Mouse (Mus musculus): ENCODE measurements around the gene Fam177a. TPM values are rescaled to one million over a fixed set of nuclear protein-coding genes. Genes with fewer than 3 reads are reported as not detected.
A peak's percentile ranks its signal among the peaks of the same experiment; 100 is the strongest.
"Not testable (repeated sequence)": the region's sequence is repeated elsewhere in the genome, so short reads cannot be mapped to it uniquely, and the experiment has no call there.

Gene Fam177a
- 17.1 and 20.5 TPM in 2 replicates for polyA plus RNA-seq (2015; fragmentation: Nextera tagmentation; extraction: Ambion mirVana)

- H3K4me3 ChIP-seq (replicated peaks; ENCODE audit: low read depth, low read length); H3K9ac ChIP-seq (ENCODE audit: low read depth, low read length); H3K27ac ChIP-seq; H3K9me3 ChIP-seq (replicated peaks; ENCODE audit: low read length); H3K4me2 ChIP-seq (ENCODE audit: low read length); H3K4me1 ChIP-seq (replicated peaks; ENCODE audit: insufficient read depth, low read length); H3K36me3 ChIP-seq (ENCODE audit: insufficient read depth, low read length); DNase-seq (ENCODE audit: low spot score); H3K27me3 ChIP-seq (ENCODE audit: insufficient read depth, low read length): not testable (repeated sequence)
- WGBS = no CpG with 5 or more reads among the region's 40 CpGs
- ATAC-seq (replicated peaks; ENCODE audit: low FRiP score, low read depth) = peak; percentile 96
These were observed at the start of gene Fam177a for GRCm38 (mm10) chr12:55124242-55124641. Gene Fam177a (plus strand): TSS chr12:55124469.

- H3K9me3 ChIP-seq (replicated peaks; ENCODE audit: low read length) = no peaks in the 10 kb centered on the region
- no peak overlapping the region for H3K9ac ChIP-seq (ENCODE audit: low read depth, low read length)
- H3K27me3 ChIP-seq (ENCODE audit: insufficient read depth, low read length) = no peaks in the 10 kb centered on the region
- no peaks in the 10 kb centered on the region for H3K36me3 ChIP-seq (ENCODE audit: insufficient read depth, low read length)
- 98% methylated on average over 2 of the region's 2 CpGs for WGBS
- H3K4me1 ChIP-seq (replicated peaks; ENCODE audit: insufficient read depth, low read length) = no peaks in the 10 kb centered on the region
- TF ChIP-seq CTCF (IDR thresholded peaks at IDR 0.05; ENCODE audit: low read depth) = no peak
- DNase-seq (ENCODE audit: low spot score) (no peak), ATAC-seq (replicated peaks; ENCODE audit: low FRiP score, low read depth) (no peak)
- no peak overlapping the region for H3K27ac ChIP-seq
- no peak overlapping the region for H3K4me2 ChIP-seq (ENCODE audit: low read length)
- H3K4me3 ChIP-seq (replicated peaks; ENCODE audit: low read depth, low read length) = no peak overlapping the region
These were observed 49.0 kb upstream of the Fam177a start for GRCm38 (mm10) chr12:55075296-55075695.

GRCm38 (mm10) chr12:55078706-55079105, 45.6 kb upstream of the Fam177a start:
- H3K27me3 ChIP-seq (ENCODE audit: insufficient read depth, low read length); H3K9ac ChIP-seq (ENCODE audit: low read depth, low read length); ATAC-seq (replicated peaks; ENCODE audit: low FRiP score, low read depth); H3K27ac ChIP-seq; H3K9me3 ChIP-seq (replicated peaks; ENCODE audit: low read length); H3K4me2 ChIP-seq (ENCODE audit: low read length); H3K36me3 ChIP-seq (ENCODE audit: insufficient read depth, low read length); H3K4me1 ChIP-seq (replicated peaks; ENCODE audit: insufficient read depth, low read length); H3K4me3 ChIP-seq (replicated peaks; ENCODE audit: low read depth, low read length): not testable (repeated sequence)
- peak; percentile 51 for TF ChIP-seq CTCF (IDR thresholded peaks at IDR 0.05; ENCODE audit: low read depth)
- peak; percentile 47 for DNase-seq (ENCODE audit: low spot score)
- WGBS = 34% methylated on average over 2 of the region's 2 CpGs

- not testable (repeated sequence) for H3K9me3 ChIP-seq (replicated peaks; ENCODE audit: low read length); H3K27me3 ChIP-seq (ENCODE audit: insufficient read depth, low read length); H3K4me1 ChIP-seq (replicated peaks; ENCODE audit: insufficient read depth, low read length); H3K36me3 ChIP-seq (ENCODE audit: insufficient read depth, low read length)
- peak within 1 kb of the TSS; percentile 55 for H3K4me3 ChIP-seq (replicated peaks; ENCODE audit: low read depth, low read length)
- DNase-seq (ENCODE audit: low spot score) (peak; percentile 96), ATAC-seq (replicated peaks; ENCODE audit: low FRiP score, low read depth) (peak; percentile 98)
- peak within 1 kb of the TSS; percentile 89 for H3K27ac ChIP-seq
- WGBS = under 1% methylated on average over 58 of the region's 60 CpGs
- peak within 1 kb of the TSS; percentile 57 for H3K4me2 ChIP-seq (ENCODE audit: low read length)
- peak within 1 kb of the TSS; percentile 77 for H3K9ac ChIP-seq (ENCODE audit: low read depth, low read length)
These were observed 44.3 kb upstream of the Fam177a start, which contains the start of the genes 2700097O09Rik and Srp54a for GRCm38 (mm10) chr12:55079726-55080600. Gene 2700097O09Rik (minus strand): TSS chr12:55080110. Gene Srp54a (plus strand): TSS chr12:55080262.

GRCm38 (mm10) chr12:55080601-55080942, 43.7 kb upstream of the Fam177a start:
- H3K27me3 ChIP-seq (ENCODE audit: insufficient read depth, low read length); H3K4me1 ChIP-seq (replicated peaks; ENCODE audit: insufficient read depth, low read length); H3K36me3 ChIP-seq (ENCODE audit: insufficient read depth, low read length); H3K9me3 ChIP-seq (replicated peaks; ENCODE audit: low read length); DNase-seq (ENCODE audit: low spot score): not testable (repeated sequence)
- peak overlapping the region; percentile 77 for H3K9ac ChIP-seq (ENCODE audit: low read depth, low read length)
- H3K4me2 ChIP-seq (ENCODE audit: low read length) = peak overlapping the region; percentile 48
- ATAC-seq (replicated peaks; ENCODE audit: low FRiP score, low read depth) = peak; percentile 42
- WGBS = 0% methylated on average over 25 of the region's 25 CpGs
- peak overlapping the region; percentile 55 for H3K4me3 ChIP-seq (replicated peaks; ENCODE audit: low read depth, low read length)
- H3K27ac ChIP-seq = peak overlapping the region; percentile 89

GRCm38 (mm10) chr12:55092127-55092526, 32.1 kb upstream of the Fam177a start:
- 100% methylated on average over 1 of the region's 7 CpGs for WGBS
- not testable (repeated sequence) for H3K4me1 ChIP-seq (replicated peaks; ENCODE audit: insufficient read depth, low read length)

GRCm38 (mm10) chr12:55112616-55113015, 11.7 kb upstream of the Fam177a start:
- not testable (repeated sequence) for H3K36me3 ChIP-seq (ENCODE audit: insufficient read depth, low read length); ATAC-seq (replicated peaks; ENCODE audit: low FRiP score, low read depth)

More at GRCm38 (mm10) chr12:55092127-55092526, 32.1 kb upstream of the Fam177a start:
- H3K27ac ChIP-seq; H3K9ac ChIP-seq (ENCODE audit: low read depth, low read length); ATAC-seq (replicated peaks; ENCODE audit: low FRiP score, low read depth); H3K27me3 ChIP-seq (ENCODE audit: insufficient read depth, low read length); H3K4me2 ChIP-seq (ENCODE audit: low read length); DNase-seq (ENCODE audit: low spot score); H3K36me3 ChIP-seq (ENCODE audit: insufficient read depth, low read length); H3K4me3 ChIP-seq (replicated peaks; ENCODE audit: low read depth, low read length); H3K9me3 ChIP-seq (replicated peaks; ENCODE audit: low read length): not testable (repeated sequence)

GRCm38 (mm10) chr12:55124731-55125130, 462 bp downstream of the Fam177a start:
- not testable (repeated sequence) for H3K9me3 ChIP-seq (replicated peaks; ENCODE audit: low read length); DNase-seq (ENCODE audit: low spot score); H3K36me3 ChIP-seq (ENCODE audit: insufficient read depth, low read length); H3K27me3 ChIP-seq (ENCODE audit: insufficient read depth, low read length); H3K4me3 ChIP-seq (replicated peaks; ENCODE audit: low read depth, low read length); H3K27ac ChIP-seq; H3K4me1 ChIP-seq (replicated peaks; ENCODE audit: insufficient read depth, low read length); H3K9ac ChIP-seq (ENCODE audit: low read depth, low read length); H3K4me2 ChIP-seq (ENCODE audit: low read length)
- no CpG with 5 or more reads among the region's 18 CpGs for WGBS
- peak; percentile 38 for ATAC-seq (replicated peaks; ENCODE audit: low FRiP score, low read depth)

More at GRCm38 (mm10) chr12:55112616-55113015, 11.7 kb upstream of the Fam177a start:
- H3K4me3 ChIP-seq (replicated peaks; ENCODE audit: low read depth, low read length); H3K27ac ChIP-seq; H3K9me3 ChIP-seq (replicated peaks; ENCODE audit: low read length); H3K4me2 ChIP-seq (ENCODE audit: low read length); DNase-seq (ENCODE audit: low spot score); H3K27me3 ChIP-seq (ENCODE audit: insufficient read depth, low read length); H3K9ac ChIP-seq (ENCODE audit: low read depth, low read length); H3K4me1 ChIP-seq (replicated peaks; ENCODE audit: insufficient read depth, low read length): not testable (repeated sequence)
- no CpG with 5 or more reads among the region's 7 CpGs for WGBS

- H3K9me3 ChIP-seq (replicated peaks; ENCODE audit: low read length); H3K36me3 ChIP-seq (ENCODE audit: insufficient read depth, low read length); DNase-seq (ENCODE audit: low spot score); ATAC-seq (replicated peaks; ENCODE audit: low FRiP score, low read depth); H3K4me2 ChIP-seq (ENCODE audit: low read length); H3K4me3 ChIP-seq (replicated peaks; ENCODE audit: low read depth, low read length); H3K27me3 ChIP-seq (ENCODE audit: insufficient read depth, low read length); H3K9ac ChIP-seq (ENCODE audit: low read depth, low read length); H3K4me1 ChIP-seq (replicated peaks; ENCODE audit: insufficient read depth, low read length); H3K27ac ChIP-seq: not testable (repeated sequence)
- WGBS = no CpG with 5 or more reads among the region's 6 CpGs
These were observed 11.3 kb downstream of the Fam177a start for GRCm38 (mm10) chr12:55135540-55135939.
